Mouse (Mus musculus): ENCODE measurements around the gene Tmem179. TPM values are rescaled to one million over a fixed set of nuclear protein-coding genes. Genes with fewer than 3 reads are reported as not detected.

The Tmem179 gene
- 0.62 TPM in 1 of 2 replicates, not detected in the other for polyA plus RNA-seq (2011; ENCODE audit: insufficient read depth, insufficient read length, low replicate concordance, missing spikeins)

GRCm38 (mm10) chr12:112516697-112517337 lies at the start of gene Tmem179:
Tmem179 (minus strand) TSS chr12:112516747.
- no peak within 1 kb of the TSS for H3K4me3 ChIP-seq (replicated peaks; ENCODE audit: control insufficient read depth, low read depth, low read length)
- TF ChIP-seq CTCF (IDR thresholded peaks at IDR 0.05; ENCODE audit: control insufficient read depth, insufficient read depth, low read length), result no peak
- TF ChIP-seq POLR2A (IDR thresholded peaks at IDR 0.05; ENCODE audit: borderline replicate concordance, control insufficient read depth, low read depth, low read length), result no peak
- no peak within 1 kb of the TSS for H3K27ac ChIP-seq (ENCODE audit: control insufficient read depth, insufficient read depth, low read depth, low read length, poor library complexity)
- WGBS, result 3% methylated on average over 14 of the region's 14 CpGs
- H3K4me1 ChIP-seq (ENCODE audit: control insufficient read depth, insufficient read depth, low read length), result no peaks in the 10 kb centered on the region

GRCm38 (mm10) chr12:112563011-112563410 lies 46.5 kb upstream of the Tmem179 start:
- WGBS, result 53% methylated on average over 6 of the region's 6 CpGs

GRCm38 (mm10) chr12:112562462-112562861 lies 45.9 kb upstream of the Tmem179 start:
- Histone ChIP-seq H3K4me3 (replicated peaks; ENCODE audit: control insufficient read depth, low read depth, low read length) (no peak overlapping the region), H3K4me1 (ENCODE audit: control insufficient read depth, insufficient read depth, low read length) (no peaks in the 10 kb centered on the region; the same call in 1 of the 2 replicates), H3K27ac (ENCODE audit: control insufficient read depth, insufficient read depth, low read depth, low read length, poor library complexity) (no peak overlapping the region)
- TF ChIP-seq POLR2A (IDR thresholded peaks at IDR 0.05; ENCODE audit: borderline replicate concordance, control insufficient read depth, low read depth, low read length) (no peak), CTCF (IDR thresholded peaks at IDR 0.05; ENCODE audit: control insufficient read depth, insufficient read depth, low read length) (no peak)
- 36% methylated on average over 5 of the region's 5 CpGs for WGBS

More at GRCm38 (mm10) chr12:112563011-112563410, 46.5 kb upstream of the Tmem179 start:
- Histone ChIP-seq H3K27ac (ENCODE audit: control insufficient read depth, insufficient read depth, low read depth, low read length, poor library complexity) (no peak overlapping the region), H3K4me1 (ENCODE audit: control insufficient read depth, insufficient read depth, low read length) (no peaks in the 10 kb centered on the region; the same call in 1 of the 2 replicates), H3K4me3 (replicated peaks; ENCODE audit: control insufficient read depth, low read depth, low read length) (no peak overlapping the region)
- TF ChIP-seq CTCF (IDR thresholded peaks at IDR 0.05; ENCODE audit: control insufficient read depth, insufficient read depth, low read length), result no peak
- TF ChIP-seq POLR2A (IDR thresholded peaks at IDR 0.05; ENCODE audit: borderline replicate concordance, control insufficient read depth, low read depth, low read length), result no peak

- no peak overlapping the region for H3K4me3 ChIP-seq (replicated peaks; ENCODE audit: control insufficient read depth, low read depth, low read length)
- H3K4me1 ChIP-seq (ENCODE audit: control insufficient read depth, insufficient read depth, low read length), result no peaks in the 10 kb centered on the region; the same call in 1 of the 2 replicates
- 76% methylated on average over 3 of the region's 3 CpGs for WGBS
- no peak overlapping the region for H3K27ac ChIP-seq (ENCODE audit: control insufficient read depth, insufficient read depth, low read depth, low read length, poor library complexity)
- no peak for TF ChIP-seq CTCF (IDR thresholded peaks at IDR 0.05; ENCODE audit: control insufficient read depth, insufficient read depth, low read length)
- no peak for TF ChIP-seq POLR2A (IDR thresholded peaks at IDR 0.05; ENCODE audit: borderline replicate concordance, control insufficient read depth, low read depth, low read length)
Measured at GRCm38 (mm10) chr12:112561163-112561562, 44.6 kb upstream of the Tmem179 start.

- no peak overlapping the region for H3K27ac ChIP-seq (ENCODE audit: control insufficient read depth, insufficient read depth, low read depth, low read length, poor library complexity)
- H3K4me1 ChIP-seq (ENCODE audit: control insufficient read depth, insufficient read depth, low read length), result no peaks in the 10 kb centered on the region; the same call in 1 of the 2 replicates
- TF ChIP-seq CTCF (IDR thresholded peaks at IDR 0.05; ENCODE audit: control insufficient read depth, insufficient read depth, low read length), result peak; percentile 42; the same call in 1 of the 2 replicates
- no peak for TF ChIP-seq POLR2A (IDR thresholded peaks at IDR 0.05; ENCODE audit: borderline replicate concordance, control insufficient read depth, low read depth, low read length)
- no peak overlapping the region for H3K4me3 ChIP-seq (replicated peaks; ENCODE audit: control insufficient read depth, low read depth, low read length)
- 77% methylated on average over 5 of the region's 5 CpGs for WGBS
Measured at GRCm38 (mm10) chr12:112560176-112560797, 43.7 kb upstream of the Tmem179 start.

- 77% methylated on average over 6 of the region's 6 CpGs for WGBS
- Histone ChIP-seq H3K27ac (ENCODE audit: control insufficient read depth, insufficient read depth, low read depth, low read length, poor library complexity) (no peak overlapping the region), H3K4me1 (ENCODE audit: control insufficient read depth, insufficient read depth, low read length) (no peaks in the 10 kb centered on the region; the same call in 1 of the 2 replicates), H3K4me3 (replicated peaks; ENCODE audit: control insufficient read depth, low read depth, low read length) (no peak overlapping the region)
- TF ChIP-seq POLR2A (IDR thresholded peaks at IDR 0.05; ENCODE audit: borderline replicate concordance, control insufficient read depth, low read depth, low read length), result no peak
Measured at GRCm38 (mm10) chr12:112559671-112560070, 43.1 kb upstream of the Tmem179 start.

GRCm38 (mm10) chr12:112559231-112559630 lies 42.7 kb upstream of the Tmem179 start:
- Histone ChIP-seq H3K27ac (ENCODE audit: control insufficient read depth, insufficient read depth, low read depth, low read length, poor library complexity) (no peak overlapping the region), H3K4me3 (replicated peaks; ENCODE audit: control insufficient read depth, low read depth, low read length) (no peak overlapping the region), H3K4me1 (ENCODE audit: control insufficient read depth, insufficient read depth, low read length) (no peaks in the 10 kb centered on the region; the same call in 1 of the 2 replicates)
- TF ChIP-seq CTCF (IDR thresholded peaks at IDR 0.05; ENCODE audit: control insufficient read depth, insufficient read depth, low read length) (no peak), POLR2A (IDR thresholded peaks at IDR 0.05; ENCODE audit: borderline replicate concordance, control insufficient read depth, low read depth, low read length) (no peak)
- WGBS, result 51% methylated on average over 3 of the region's 3 CpGs

- Histone ChIP-seq H3K4me1 (ENCODE audit: control insufficient read depth, insufficient read depth, low read length) (no peaks in the 10 kb centered on the region; the same call in 1 of the 2 replicates), H3K27ac (ENCODE audit: control insufficient read depth, insufficient read depth, low read depth, low read length, poor library complexity) (no peak overlapping the region), H3K4me3 (replicated peaks; ENCODE audit: control insufficient read depth, low read depth, low read length) (no peak overlapping the region)
- TF ChIP-seq POLR2A (IDR thresholded peaks at IDR 0.05; ENCODE audit: borderline replicate concordance, control insufficient read depth, low read depth, low read length), result no peak
- no peak for TF ChIP-seq CTCF (IDR thresholded peaks at IDR 0.05; ENCODE audit: control insufficient read depth, insufficient read depth, low read length)
- WGBS, result 82% methylated on average over 5 of the region's 5 CpGs
Measured at GRCm38 (mm10) chr12:112557219-112557618, 40.7 kb upstream of the Tmem179 start.
